Mouse (Mus musculus) olfactory bulb, adult 2 months (tissue): ENCODE data around the gene Olfr1102. TPM values are rescaled to one million over a fixed set of nuclear protein-coding genes. Genes with fewer than 3 reads are reported as not detected.

Source experiments
- H3K27ac ChIP-seq: fragments of 200-500 bp; 2 replicates; pipeline ENCODE4 v1.5.1; 2012; ENCODE audit warnings: low read depth, low read length; ENCODE audit not compliant: insufficient read depth
- H3K4me1 ChIP-seq: fragments of 200-500 bp; 2 replicates; pipeline ENCODE4 v1.6.1; 2012; ENCODE audit warnings: low read length; ENCODE audit not compliant: control insufficient read depth, insufficient read depth
- H3K4me3 ChIP-seq: fragments of 200-500 bp; 2 replicates; pipeline ENCODE4 v1.5.1; 2012; ENCODE audit warnings: mild to moderate bottlenecking, low read depth, low read length, moderate library complexity; ENCODE audit not compliant: insufficient read depth
- CTCF ChIP-seq: fragments of 200-500 bp; IDR thresholded peaks from 2 replicates; pipeline ENCODE4 v1.5.1; 2012; ENCODE audit warnings: low read depth, mild to moderate bottlenecking, low read length, moderate library complexity; ENCODE audit not compliant: insufficient read depth
- POLR2A ChIP-seq: fragments of 200-500 bp; IDR thresholded peaks from 2 replicates; pipeline ENCODE4 v1.6.1; 2012; ENCODE audit warnings: mild to moderate bottlenecking, low read depth, low read length, moderate library complexity; ENCODE audit not compliant: insufficient read depth
- WGBS: fragments of 180-500 bp; shearing (Covaris S2); methylation state at CpG from one replicate; pipeline ENCODE4 v1.1.7; 2018; 5-methylcytosine and 5-hydroxymethylcytosine counted together
- polyA plus RNA-seq: library from polyadenylated mRNA; stranded (reverse); fragments of >200 nt; gene quantifications from 2 replicates; pipeline ENCODE4 v1.2.4, GENCODE M21; 2012; ENCODE audit warnings: low replicate concordance; ENCODE audit not compliant: missing spikeins, insufficient read depth, insufficient read length

Olfr1102 gene
- polyA plus RNA-seq: not detected in 2 replicates

DNA sequence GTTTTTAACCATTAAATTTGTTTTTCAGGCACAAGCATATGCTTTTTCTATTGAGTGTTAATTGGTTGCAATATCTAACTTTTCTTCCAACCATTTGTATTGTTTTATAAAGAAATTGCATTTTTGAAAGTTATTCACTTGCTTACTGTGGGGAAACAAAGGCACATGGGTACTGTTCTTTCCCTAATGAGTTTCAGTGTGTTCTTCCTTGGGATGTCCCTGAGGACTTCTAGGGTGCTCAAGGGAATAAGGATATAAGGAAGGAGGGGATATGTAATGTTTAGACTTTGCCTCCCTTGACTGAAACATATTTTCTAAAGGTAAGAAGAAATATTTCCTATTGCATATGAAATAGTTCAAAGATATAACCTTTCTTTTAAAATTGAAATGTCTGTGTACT, at the start of gene Olfr1102:
TSS of gene Olfr1102 (plus strand) at position 301 of the 400 bp plus-strand sequence.
- H3K4me3 ChIP-seq: no peak within 1 kb of the TSS
- H3K4me1 ChIP-seq: no peaks in the 10 kb centered on the region
- no peak within 1 kb of the TSS for H3K27ac ChIP-seq
- no peak for TF ChIP-seq CTCF
- no peak for TF ChIP-seq POLR2A

DNA sequence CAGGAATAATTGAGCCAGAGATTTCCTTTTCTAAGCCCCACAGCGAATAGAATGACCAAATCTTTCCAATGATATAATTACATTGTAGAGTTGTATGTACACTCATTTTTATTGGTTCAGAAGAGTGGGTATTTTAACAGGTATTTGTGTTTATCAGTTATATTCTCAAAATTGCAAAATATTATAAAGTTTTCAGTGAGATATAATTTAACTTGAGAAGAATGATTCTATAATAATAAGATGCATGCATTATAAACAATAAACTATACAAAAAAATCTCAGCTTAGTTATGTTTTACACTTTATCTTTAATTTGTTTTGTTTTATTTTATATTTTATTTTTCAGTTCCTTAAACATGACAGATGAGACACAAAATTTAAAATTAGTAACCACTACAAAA, 37.6 kb upstream of the Olfr1102 start, which contains the start of gene Olfr1099:
TSS of gene Olfr1099 (minus strand) at position 101 of the 400 bp plus-strand sequence.
- Histone ChIP-seq H3K4me3 (no peak within 1 kb of the TSS), H3K27ac (no peak within 1 kb of the TSS), H3K4me1 (no peaks in the 10 kb centered on the region)
- WGBS: 75% methylated on average over 1 of the region's 1 CpGs
- TF ChIP-seq POLR2A: no peak

DNA sequence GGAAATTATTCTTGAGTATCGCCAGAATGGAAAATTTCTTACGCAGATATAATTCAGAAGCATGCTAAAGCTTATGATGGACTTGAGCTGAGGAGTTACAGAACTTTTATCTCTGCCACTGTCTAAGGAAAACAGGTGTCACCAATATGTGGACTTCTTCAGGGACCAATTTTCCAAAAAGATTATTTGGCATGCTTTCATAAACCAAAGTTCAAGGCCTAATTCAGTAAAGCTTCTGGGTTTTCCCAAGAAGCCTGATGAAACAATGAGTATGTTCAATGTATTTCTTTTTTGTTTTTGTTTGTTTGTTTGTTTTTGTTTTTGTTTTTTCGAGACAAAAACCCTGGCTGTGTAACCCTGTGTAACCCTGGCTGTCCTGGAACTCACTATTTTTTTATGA, 18.3 kb upstream of the Olfr1102 start, which contains the start of gene Olfr1100:
TSS of gene Olfr1100 (minus strand) at position 101 of the 400 bp plus-strand sequence.
- 74% methylated on average over 3 of the region's 3 CpGs for WGBS
- TF ChIP-seq CTCF: no peak
- no peak for TF ChIP-seq POLR2A
- no peak within 1 kb of the TSS for H3K4me3 ChIP-seq
- no peak within 1 kb of the TSS for H3K27ac ChIP-seq
- no peaks in the 10 kb centered on the region for H3K4me1 ChIP-seq

DNA sequence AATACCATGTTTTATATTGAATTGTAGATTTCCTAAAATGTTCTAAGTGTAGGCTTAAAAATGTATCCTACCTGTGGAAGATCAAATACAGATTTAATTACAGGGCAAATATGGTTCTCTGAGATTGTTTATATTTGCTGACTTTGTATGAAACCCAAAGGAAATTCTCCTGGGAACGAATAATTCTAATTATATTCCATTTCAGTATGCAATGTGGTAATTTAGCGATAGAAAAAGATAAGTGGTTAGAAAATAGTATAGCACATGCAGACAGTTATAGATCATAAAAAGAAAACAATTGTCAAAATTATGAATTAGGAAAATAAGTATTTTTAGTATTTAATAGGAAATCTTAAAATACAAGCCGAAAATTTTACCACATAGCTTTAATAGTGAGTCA, 7.1 kb upstream of the Olfr1102 start, which contains the start of gene Olfr1101:
TSS of gene Olfr1101 (minus strand) at position 101 of the 400 bp plus-strand sequence.
- WGBS: 75% methylated on average over 3 of the region's 3 CpGs
- Histone ChIP-seq H3K27ac (no peak within 1 kb of the TSS), H3K4me1 (no peaks in the 10 kb centered on the region), H3K4me3 (no peak within 1 kb of the TSS)
- TF ChIP-seq CTCF (no peak), POLR2A (no peak)

DNA sequence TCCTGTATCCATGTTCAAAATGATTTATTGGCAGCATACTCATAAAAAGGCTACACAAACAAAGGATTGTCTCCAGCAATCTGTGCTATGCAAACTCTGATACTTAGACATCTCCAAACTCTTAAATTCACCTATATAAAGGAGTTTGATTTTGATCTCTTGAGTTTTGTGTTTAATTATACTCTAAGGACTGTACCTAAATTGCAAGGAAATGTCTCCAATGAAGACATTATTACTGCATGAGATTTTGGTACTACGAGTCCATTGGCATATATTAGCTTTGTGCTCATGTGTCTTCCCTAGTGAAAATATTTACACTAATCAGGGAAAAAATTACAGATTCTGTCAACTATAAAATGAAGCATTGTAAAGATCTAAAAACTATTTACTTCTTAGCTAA, 28.8 kb downstream of the Olfr1102 start, which contains the start of gene Olfr1104:
TSS of gene Olfr1104 (minus strand) at position 101 of the 400 bp plus-strand sequence.
- WGBS: 71% methylated on average over 1 of the region's 1 CpGs
- no peak for TF ChIP-seq POLR2A
- no peak for TF ChIP-seq CTCF
- Histone ChIP-seq H3K4me1 (no peaks in the 10 kb centered on the region), H3K27ac (no peak within 1 kb of the TSS), H3K4me3 (no peak within 1 kb of the TSS)

DNA sequence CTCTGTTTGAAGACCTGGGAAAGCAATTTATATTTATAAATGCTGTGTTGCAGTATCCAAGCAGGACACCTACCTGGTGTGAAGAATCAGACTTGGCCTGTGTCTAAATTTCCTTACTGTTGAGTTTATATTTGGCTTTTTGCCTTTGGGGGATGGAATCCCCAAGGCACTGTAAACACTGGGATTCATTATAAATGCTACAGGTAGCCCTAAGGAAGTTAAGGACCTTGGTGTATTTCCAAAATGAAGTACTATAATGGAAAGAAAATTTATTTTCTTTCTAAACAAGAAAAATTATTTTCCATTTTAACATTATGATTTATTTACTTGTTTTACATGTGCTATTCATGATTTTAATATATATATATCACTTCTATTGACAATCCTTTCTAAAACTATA, 38.2 kb downstream of the Olfr1102 start, which contains the start of gene Olfr1105:
TSS of gene Olfr1105 (minus strand) at position 101 of the 400 bp plus-strand sequence.
- H3K27ac ChIP-seq: no peak within 1 kb of the TSS
- H3K4me1 ChIP-seq: no peaks in the 10 kb centered on the region
- TF ChIP-seq POLR2A (no peak), CTCF (no peak)
- no peak within 1 kb of the TSS for H3K4me3 ChIP-seq

DNA sequence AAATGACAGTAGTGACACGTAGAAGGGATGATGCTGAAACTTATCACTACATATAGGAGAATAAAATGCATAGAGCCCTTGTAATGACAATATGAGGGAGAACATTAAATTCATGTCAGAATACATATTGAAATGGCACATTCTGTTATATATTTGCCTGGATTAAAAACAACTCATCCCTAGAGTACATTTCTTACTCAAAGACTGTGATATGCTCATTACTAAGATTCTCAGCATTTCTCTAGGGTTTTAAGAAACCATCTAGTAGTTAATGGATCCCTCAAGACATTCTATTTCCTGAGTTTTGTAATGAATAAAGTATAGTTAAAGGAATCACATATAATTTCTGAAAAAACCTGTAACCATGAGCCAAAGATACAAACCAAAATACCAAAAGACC, 54.0 kb downstream of the Olfr1102 start, which contains the start of gene Olfr1106:
TSS of gene Olfr1106 (minus strand) at position 101 of the 400 bp plus-strand sequence.
- 59% methylated on average over 1 of the region's 1 CpGs for WGBS
- no peak within 1 kb of the TSS for H3K27ac ChIP-seq
- no peaks in the 10 kb centered on the region for H3K4me1 ChIP-seq
- TF ChIP-seq POLR2A (no peak), CTCF (no peak)
- H3K4me3 ChIP-seq: no peak within 1 kb of the TSS

Other genes starting within 250 kb of the Olfr1102 start
- not detected in 2 replicates for gene Olfr1090, start 239.4 kb upstream of the Olfr1102 start, polyA plus RNA-seq
- not detected in 2 replicates for gene Olfr1093, start 215.9 kb upstream of the Olfr1102 start, polyA plus RNA-seq
- not detected in 2 replicates for gene Olfr141, start 188.4 kb upstream of the Olfr1102 start, polyA plus RNA-seq
- gene Olfr1094, start 173.7 kb upstream of the Olfr1102 start, polyA plus RNA-seq: not detected in 2 replicates
- gene Olfr1095, start 146.7 kb upstream of the Olfr1102 start, polyA plus RNA-seq: not detected in 2 replicates
- not detected in 2 replicates for gene Gm13723, start 123.6 kb upstream of the Olfr1102 start, polyA plus RNA-seq
- not detected in 2 replicates for gene Olfr1097, start 106.2 kb upstream of the Olfr1102 start, polyA plus RNA-seq
- not detected in 2 replicates for gene Olfr1098, start 73.9 kb upstream of the Olfr1102 start, polyA plus RNA-seq
- not detected in 2 replicates for gene Olfr1099, start 37.7 kb upstream of the Olfr1102 start, polyA plus RNA-seq
- gene Olfr1100, start 18.4 kb upstream of the Olfr1102 start, polyA plus RNA-seq: not detected in 2 replicates
- gene Olfr1101, start 7.2 kb upstream of the Olfr1102 start, polyA plus RNA-seq: not detected in 2 replicates
- gene Olfr1104, start 28.7 kb downstream of the Olfr1102 start, polyA plus RNA-seq: not detected in 2 replicates
- not detected in 2 replicates for gene Olfr1105, start 38.1 kb downstream of the Olfr1102 start, polyA plus RNA-seq
- gene Olfr1106, start 53.9 kb downstream of the Olfr1102 start, polyA plus RNA-seq: not detected in 2 replicates
- gene Olfr1107, start 77.4 kb downstream of the Olfr1102 start, polyA plus RNA-seq: not detected in 2 replicates
- not detected in 2 replicates for gene Olfr1109, start 97.6 kb downstream of the Olfr1102 start, polyA plus RNA-seq
- not detected in 2 replicates for gene Olfr259, start 116.2 kb downstream of the Olfr1102 start, polyA plus RNA-seq
- gene Olfr1110, start 141.9 kb downstream of the Olfr1102 start, polyA plus RNA-seq: not detected in 2 replicates
- not detected in 2 replicates for gene Olfr1111, start 154.2 kb downstream of the Olfr1102 start, polyA plus RNA-seq
- gene Olfr1112, start 189.4 kb downstream of the Olfr1102 start, polyA plus RNA-seq: not detected in 2 replicates
- not detected in 2 replicates for gene Olfr1113, start 210.6 kb downstream of the Olfr1102 start, polyA plus RNA-seq
- gene Olfr1115, start 249.6 kb downstream of the Olfr1102 start, polyA plus RNA-seq: not detected in 2 replicates